Mouse (Mus musculus) embryonic facial prominence, embryonic 12.5 days (tissue): Measurements from ENCODE around the gene Glb1. TPM values are rescaled to one million over a fixed set of nuclear protein-coding genes. Genes with fewer than 3 reads are reported as not detected.

Experiments
- ATAC-seq: fragments of 200-750 bp; cut with Nextera tagmentation; 2 replicates; pipeline ENCODE4 v1.8.0; 2017; ENCODE audit not compliant: insufficient number of reproducible peaks, insufficient read depth, low FRiP score, low TSS enrichment
- H3K27ac ChIP-seq: fragments of 300-500 bp; sonication (generic); 2 replicates; pipeline ENCODE4 v1.5.1; 2016; ENCODE audit warnings: mild to moderate bottlenecking
- H3K27me3 ChIP-seq: fragments of 300-500 bp; sonication (generic); 2 replicates; pipeline ENCODE4 v1.6.1; 2016; ENCODE audit warnings: mild to moderate bottlenecking, moderate library complexity
- H3K36me3 ChIP-seq: fragments of 300-500 bp; sonication (generic); 2 replicates; pipeline ENCODE4 v1.6.1; 2016; ENCODE audit warnings: mild to moderate bottlenecking
- H3K4me1 ChIP-seq: fragments of 300-500 bp; sonication (generic); 2 replicates; pipeline ENCODE4 v1.6.1; 2016
- H3K4me2 ChIP-seq: fragments of 300-500 bp; sonication (generic); replicated peaks from 2 replicates; pipeline ENCODE4 v1.6.1; 2016; ENCODE audit warnings: mild to moderate bottlenecking, moderate library complexity
- H3K4me3 ChIP-seq: fragments of 300-500 bp; sonication (generic); 2 replicates; pipeline ENCODE4 v1.5.1; 2016; ENCODE audit warnings: mild to moderate bottlenecking
- H3K9ac ChIP-seq: fragments of 300-500 bp; sonication (generic); 2 replicates; pipeline ENCODE4 v1.6.1; 2016; ENCODE audit warnings: mild to moderate bottlenecking, moderate library complexity
- H3K9me3 ChIP-seq: fragments of 300-500 bp; sonication (generic); 2 replicates; pipeline ENCODE4 v1.6.1; 2016; ENCODE audit warnings: mild to moderate bottlenecking, moderate library complexity
- WGBS: fragments of 180-500 bp; shearing (Covaris S2); methylation state at CpG from one replicate; pipeline ENCODE4 v1.1.7; 2016; 5-methylcytosine and 5-hydroxymethylcytosine counted together
- polyA plus RNA-seq: library from polyadenylated mRNA; unstranded; fragments of >200 nt; fragmentation: Nextera tagmentation; extraction: Ambion mirVana; gene quantifications from 2 replicates; pipeline ENCODE4 v1.2.1, GENCODE M21; 2016

The Glb1 gene
- polyA plus RNA-seq, 1 experiment from 2014 or later = 28.9 TPM

- H3K4me2 ChIP-seq = no peak overlapping the region
- H3K27ac ChIP-seq = no peak overlapping the region
- no peak overlapping the region for H3K9ac ChIP-seq
- 73% methylated on average over 3 of the region's 3 CpGs for WGBS
- peaks cover 18% of the 10 kb centered on the region for H3K36me3 ChIP-seq
- ATAC-seq = no peak
- H3K27me3 ChIP-seq = no peaks in the 10 kb centered on the region
- peaks cover 5% of the 10 kb centered on the region for H3K9me3 ChIP-seq
- H3K4me1 ChIP-seq = no peaks in the 10 kb centered on the region
- H3K4me3 ChIP-seq = no peak overlapping the region
Measured at GRCm38 (mm10) chr9:114421045-114421444, 20.2 kb downstream of the Glb1 start.

- peaks cover 5% of the 10 kb centered on the region for H3K9me3 ChIP-seq
- no peaks in the 10 kb centered on the region for H3K27me3 ChIP-seq
- no peak overlapping the region for H3K4me3 ChIP-seq
- WGBS = 89% methylated on average over 7 of the region's 7 CpGs
- no peak overlapping the region for H3K9ac ChIP-seq
- no peaks in the 10 kb centered on the region for H3K4me1 ChIP-seq
- H3K4me2 ChIP-seq = no peak overlapping the region
- H3K36me3 ChIP-seq = peaks cover 21% of the 10 kb centered on the region
- no peak overlapping the region for H3K27ac ChIP-seq
- ATAC-seq = no peak
Measured at GRCm38 (mm10) chr9:114421797-114422196, 20.9 kb downstream of the Glb1 start.

GRCm38 (mm10) chr9:114425576-114425975, 24.7 kb downstream of the Glb1 start:
- Histone ChIP-seq H3K9me3 (peaks cover 5% of the 10 kb centered on the region), H3K4me1 (no peaks in the 10 kb centered on the region)
- 94% methylated on average over 5 of the region's 5 CpGs for WGBS

DNA sequence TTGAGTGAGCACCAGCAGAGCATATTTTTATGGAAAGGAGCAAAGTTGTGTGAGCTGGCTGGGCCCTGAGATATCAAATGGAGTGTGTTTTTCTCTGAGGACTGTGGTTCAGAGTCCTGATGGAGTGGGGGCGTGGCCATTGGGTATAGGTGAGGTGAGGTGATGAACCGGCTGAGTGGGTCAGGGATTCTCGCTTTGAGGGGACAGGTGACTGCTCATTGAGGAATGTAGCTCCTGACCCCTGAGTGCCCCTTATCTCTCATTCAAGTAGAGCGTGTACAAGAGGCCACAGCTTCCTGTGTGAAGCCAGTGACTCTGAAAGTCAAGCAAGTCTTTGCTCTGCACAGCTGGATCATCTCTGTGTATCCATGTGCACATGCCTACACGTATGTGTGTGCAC, 25.3 kb downstream of the Glb1 start:
- Histone ChIP-seq H3K9me3 (peaks cover 5% of the 10 kb centered on the region), H3K9ac (no peak overlapping the region), H3K4me1 (no peaks in the 10 kb centered on the region), H3K27ac (no peak overlapping the region), H3K36me3 (peaks cover 26% of the 10 kb centered on the region), H3K4me2 (no peak overlapping the region), H3K4me3 (no peak overlapping the region), H3K27me3 (no peaks in the 10 kb centered on the region)
- WGBS = 86% methylated on average over 5 of the region's 5 CpGs
- no peak for ATAC-seq

More at GRCm38 (mm10) chr9:114425576-114425975, 24.7 kb downstream of the Glb1 start:
- no peak overlapping the region for H3K9ac ChIP-seq
- H3K4me2 ChIP-seq = no peak overlapping the region
- no peak for ATAC-seq
- H3K4me3 ChIP-seq = no peak overlapping the region
- no peaks in the 10 kb centered on the region for H3K27me3 ChIP-seq
- no peak overlapping the region for H3K27ac ChIP-seq
- H3K36me3 ChIP-seq = peaks cover 26% of the 10 kb centered on the region

GRCm38 (mm10) chr9:114427425-114427824, 26.5 kb downstream of the Glb1 start:
- H3K4me1 ChIP-seq = no peaks in the 10 kb centered on the region
- no peak overlapping the region for H3K27ac ChIP-seq
- no peak overlapping the region for H3K9ac ChIP-seq
- 86% methylated on average over 8 of the region's 8 CpGs for WGBS
- H3K9me3 ChIP-seq = peaks cover 5% of the 10 kb centered on the region
- H3K4me2 ChIP-seq = no peak overlapping the region
- ATAC-seq = no peak
- no peak overlapping the region for H3K4me3 ChIP-seq
- H3K36me3 ChIP-seq = peaks cover 26% of the 10 kb centered on the region
- H3K27me3 ChIP-seq = no peaks in the 10 kb centered on the region

DNA sequence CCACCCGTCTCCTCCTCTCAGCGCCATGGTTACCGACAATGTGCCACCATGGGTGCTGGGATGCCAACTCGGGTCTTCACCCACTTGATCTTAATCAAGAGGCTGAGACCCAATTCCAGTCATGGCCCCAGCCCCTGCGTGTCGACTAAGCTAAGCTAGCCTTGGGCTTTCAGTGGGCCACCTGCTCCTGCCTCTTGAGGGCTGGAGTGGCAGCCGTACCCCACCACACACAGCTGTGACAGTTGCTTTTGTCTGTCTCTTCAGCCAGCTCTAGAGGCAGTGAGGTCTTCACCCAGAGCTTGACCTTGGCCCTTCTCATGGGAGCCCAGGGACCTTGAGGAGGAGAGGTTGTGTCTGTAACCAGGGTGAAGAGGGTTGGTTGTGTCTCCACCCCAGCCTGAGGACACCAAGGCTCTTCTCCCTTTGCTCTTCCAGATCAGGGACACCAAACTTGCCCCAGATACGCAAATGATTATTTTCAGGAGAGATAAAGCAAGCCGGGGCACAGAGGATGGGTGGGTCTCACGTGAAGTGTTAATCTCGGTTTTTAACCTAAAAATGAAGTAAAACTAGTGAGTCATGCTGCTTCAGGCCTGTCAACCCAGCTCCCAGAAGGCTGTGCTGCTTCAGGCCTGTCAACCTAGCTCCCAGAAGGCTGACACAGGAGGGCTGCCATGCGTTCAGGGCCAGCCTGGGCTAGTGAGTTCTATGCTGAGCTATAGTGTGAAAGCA, 27.4 kb downstream of the Glb1 start:
- Histone ChIP-seq H3K9ac (no peak overlapping the region), H3K4me3 (no peak overlapping the region), H3K36me3 (peaks cover 25% of the 10 kb centered on the region), H3K4me2 (no peak overlapping the region), H3K4me1 (no peaks in the 10 kb centered on the region), H3K9me3 (peaks cover 5% of the 10 kb centered on the region), H3K27ac (no peak overlapping the region), H3K27me3 (no peaks in the 10 kb centered on the region)
- no peak for ATAC-seq
- WGBS = 90% methylated on average over 12 of the region's 12 CpGs

DNA sequence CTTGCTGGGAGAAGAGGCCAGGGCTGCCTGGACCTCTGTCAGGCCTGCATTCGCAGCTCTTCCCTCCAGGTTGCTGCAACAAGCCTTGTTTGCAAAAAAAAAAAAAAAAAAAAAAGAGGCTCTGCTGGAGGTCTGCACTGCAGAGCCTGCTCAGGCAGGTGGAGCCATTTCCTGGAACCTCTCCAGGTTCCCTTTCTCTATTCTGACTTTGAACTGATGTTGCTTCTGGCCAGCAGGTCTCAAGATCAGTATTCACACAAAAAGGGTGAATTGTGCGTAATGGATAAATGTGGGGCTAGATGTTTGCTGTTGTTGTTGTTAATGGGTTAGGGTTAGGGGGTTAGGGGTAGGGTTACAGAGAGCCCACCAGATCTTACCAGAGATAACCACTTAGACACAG, 34.8 kb downstream of the Glb1 start:
- WGBS = 77% methylated on average over 2 of the region's 2 CpGs
- no peak overlapping the region for H3K9ac ChIP-seq
- peaks cover 5% of the 10 kb centered on the region; the same call in 1 of the 2 replicates for H3K9me3 ChIP-seq
- peaks cover 3% of the 10 kb centered on the region; the same call in 1 of the 2 replicates for H3K36me3 ChIP-seq
- H3K27me3 ChIP-seq = no peaks in the 10 kb centered on the region
- no peak overlapping the region for H3K27ac ChIP-seq
- H3K4me1 ChIP-seq = no peaks in the 10 kb centered on the region
- H3K4me3 ChIP-seq = no peak overlapping the region
- ATAC-seq = no peak
- no peak overlapping the region for H3K4me2 ChIP-seq

GRCm38 (mm10) chr9:114440548-114440947, 39.7 kb downstream of the Glb1 start:
- H3K4me1 ChIP-seq = no peaks in the 10 kb centered on the region
- ATAC-seq = no peak
- H3K36me3 ChIP-seq = peaks cover 15% of the 10 kb centered on the region
- WGBS = 82% methylated on average over 10 of the region's 10 CpGs
- no peak overlapping the region for H3K9ac ChIP-seq
- H3K27ac ChIP-seq = no peak overlapping the region
- H3K4me2 ChIP-seq = no peak overlapping the region
- H3K27me3 ChIP-seq = no peaks in the 10 kb centered on the region
- no peak overlapping the region for H3K4me3 ChIP-seq
- H3K9me3 ChIP-seq = peaks cover 5% of the 10 kb centered on the region; the same call in 1 of the 2 replicates

DNA sequence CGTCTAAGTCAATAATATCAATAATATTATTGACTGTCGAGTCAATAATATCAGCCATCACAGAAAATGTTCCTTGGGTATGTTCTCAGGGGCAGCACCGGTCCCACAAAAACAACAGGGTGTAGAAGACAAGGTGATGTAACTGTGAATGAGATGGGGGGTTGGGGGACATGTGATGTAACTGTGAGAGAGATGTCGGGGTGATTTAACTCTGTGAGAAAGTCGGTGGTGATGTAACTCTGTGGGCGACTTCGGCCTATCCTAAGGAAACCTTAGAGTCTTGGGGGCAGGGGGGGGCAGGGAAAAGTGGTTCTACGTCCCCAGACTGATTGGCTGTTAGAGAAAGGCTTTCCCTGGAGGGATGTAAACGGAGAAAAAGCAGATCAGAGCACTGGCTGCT, 41.3 kb downstream of the Glb1 start:
- no peaks in the 10 kb centered on the region for H3K9me3 ChIP-seq
- no peak overlapping the region for H3K4me3 ChIP-seq
- no peak overlapping the region for H3K4me2 ChIP-seq
- H3K27me3 ChIP-seq = no peaks in the 10 kb centered on the region
- 92% methylated on average over 9 of the region's 9 CpGs for WGBS
- peaks cover 15% of the 10 kb centered on the region for H3K36me3 ChIP-seq
- no peak for ATAC-seq
- no peak overlapping the region for H3K27ac ChIP-seq
- H3K9ac ChIP-seq = no peak overlapping the region
- H3K4me1 ChIP-seq = no peaks in the 10 kb centered on the region

DNA sequence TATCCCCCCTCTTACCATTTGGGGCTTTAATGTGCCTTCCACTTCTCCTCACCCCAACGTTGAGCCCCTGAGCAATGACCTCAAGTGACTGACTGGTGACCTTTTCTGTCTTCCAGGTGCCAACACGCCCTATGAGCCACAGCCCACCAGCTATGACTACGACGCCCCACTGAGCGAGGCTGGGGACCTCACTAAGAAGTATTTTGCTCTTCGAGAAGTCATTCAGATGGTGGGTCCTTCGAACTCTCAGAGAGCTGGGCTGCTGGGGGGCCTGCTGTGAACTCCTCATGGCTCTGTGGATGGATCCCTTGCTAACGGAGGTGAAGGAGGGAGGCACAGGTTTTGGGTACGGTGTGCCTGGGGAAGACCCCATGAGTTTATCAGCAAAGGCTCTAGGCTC, 42.0 kb downstream of the Glb1 start:
- Histone ChIP-seq H3K9me3 (no peaks in the 10 kb centered on the region), H3K4me1 (no peaks in the 10 kb centered on the region), H3K27ac (no peak overlapping the region), H3K9ac (no peak overlapping the region), H3K4me2 (no peak overlapping the region), H3K4me3 (no peak overlapping the region), H3K36me3 (peaks cover 12% of the 10 kb centered on the region), H3K27me3 (no peaks in the 10 kb centered on the region)
- ATAC-seq = no peak
- WGBS = 82% methylated on average over 9 of the region's 9 CpGs

DNA sequence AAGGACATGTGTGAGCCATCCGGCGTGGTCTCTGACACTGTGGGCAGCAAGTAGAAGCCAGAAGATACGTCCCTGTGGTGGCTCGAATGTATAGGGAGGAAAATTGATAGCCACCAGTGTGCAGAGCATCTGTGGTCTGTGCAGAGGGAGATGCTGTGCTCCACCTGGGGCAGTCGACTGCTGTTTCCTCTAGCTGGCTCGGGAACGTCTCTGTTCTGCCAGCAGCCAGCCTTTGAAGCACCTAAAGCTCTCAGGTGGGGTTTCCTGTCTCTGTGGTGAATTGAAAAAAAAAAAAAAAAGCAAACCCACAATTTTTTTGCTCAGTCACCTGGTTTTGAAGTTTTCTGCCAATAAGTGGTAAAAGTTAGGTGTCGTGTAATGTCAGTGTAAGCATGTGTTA, 42.5 kb downstream of the Glb1 start:
- no peaks in the 10 kb centered on the region for H3K27me3 ChIP-seq
- no peaks in the 10 kb centered on the region for H3K4me1 ChIP-seq
- WGBS = 86% methylated on average over 8 of the region's 8 CpGs
- H3K9ac ChIP-seq = no peak overlapping the region
- H3K27ac ChIP-seq = no peak overlapping the region
- no peak for ATAC-seq
- no peaks in the 10 kb centered on the region for H3K9me3 ChIP-seq
- H3K4me2 ChIP-seq = no peak overlapping the region
- H3K4me3 ChIP-seq = no peak overlapping the region
- H3K36me3 ChIP-seq = peaks cover 12% of the 10 kb centered on the region

DNA sequence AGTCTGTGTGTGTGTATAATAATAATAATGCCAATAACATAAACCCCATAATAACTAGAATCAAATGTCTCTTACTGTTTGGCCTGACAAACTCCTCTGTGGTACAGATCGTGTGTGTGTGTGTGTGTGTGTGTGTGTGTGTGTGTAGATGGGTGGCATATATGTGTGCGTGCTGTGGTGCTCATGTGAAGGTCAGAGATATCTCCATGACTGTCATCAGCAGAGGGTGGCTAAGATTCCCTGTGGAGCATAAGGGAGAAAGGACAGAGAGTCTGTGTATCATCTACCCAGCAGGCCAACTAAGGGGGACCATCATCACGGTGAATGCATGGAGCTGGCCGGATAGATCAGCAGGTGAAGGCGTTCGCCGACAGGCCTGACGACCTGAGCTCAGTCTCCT, 46.0 kb downstream of the Glb1 start:
- peaks cover 12% of the 10 kb centered on the region for H3K36me3 ChIP-seq
- no peak overlapping the region for H3K9ac ChIP-seq
- no peak overlapping the region for H3K27ac ChIP-seq
- 86% methylated on average over 8 of the region's 8 CpGs for WGBS
- H3K9me3 ChIP-seq = no peaks in the 10 kb centered on the region
- ATAC-seq = no peak
- H3K27me3 ChIP-seq = no peaks in the 10 kb centered on the region
- no peaks in the 10 kb centered on the region for H3K4me1 ChIP-seq
- no peak overlapping the region for H3K4me3 ChIP-seq
- H3K4me2 ChIP-seq = no peak overlapping the region
